Mouse (Mus musculus) hindbrain, postnatal 0 days (tissue): ENCODE data around the gene Med25. TPM values are rescaled to one million over a fixed set of nuclear protein-coding genes. Genes with fewer than 3 reads are reported as not detected.

Source experiments
- ATAC-seq: fragments of 200-750 bp; cut with Nextera tagmentation; 2 replicates; pipeline ENCODE4 v1.8.0; 2017; ENCODE audit warnings: mild to moderate bottlenecking, moderate TSS enrichment, moderate library complexity
- DNase-seq: peaks from one replicate; pipeline ENCODE4 v3.0.0-alpha.2; 2015; ENCODE audit warnings: low spot score
- H3K27ac ChIP-seq: fragments of 300-500 bp; sonication (generic); 2 replicates; pipeline ENCODE4 v1.5.1; 2014; ENCODE audit warnings: mild to moderate bottlenecking
- H3K27me3 ChIP-seq: fragments of 300-500 bp; sonication (generic); 2 replicates; pipeline ENCODE4 v1.6.1; 2014; ENCODE audit warnings: low read length, mixed read lengths; ENCODE audit not compliant: insufficient read depth
- H3K36me3 ChIP-seq: fragments of 300-500 bp; sonication (generic); 2 replicates; pipeline ENCODE4 v1.6.1; 2014; ENCODE audit warnings: low read length, mixed read lengths; ENCODE audit not compliant: insufficient read depth
- H3K4me1 ChIP-seq: fragments of 300-500 bp; sonication (generic); 2 replicates; pipeline ENCODE4 v1.6.1; 2014; ENCODE audit warnings: antibody characterized with exemption, low read length, mixed read lengths; ENCODE audit not compliant: insufficient read depth
- H3K4me2 ChIP-seq: fragments of 300-500 bp; sonication (generic); 2 replicates; pipeline ENCODE4 v1.6.1; 2014; ENCODE audit warnings: low read depth, mild to moderate bottlenecking, low read length, moderate library complexity, mixed read lengths
- H3K4me3 ChIP-seq: fragments of 300-500 bp; sonication (generic); 2 replicates; pipeline ENCODE4 v1.5.1; 2014; ENCODE audit warnings: low read length
- H3K9ac ChIP-seq: fragments of 300-500 bp; sonication (generic); replicated peaks from 2 replicates; pipeline ENCODE4 v1.6.1; 2014; ENCODE audit warnings: mild to moderate bottlenecking, low read length, moderate library complexity, mixed read lengths
- H3K9me3 ChIP-seq: fragments of 300-500 bp; sonication (generic); 2 replicates; pipeline ENCODE4 v1.6.1; 2016; ENCODE audit warnings: low read length, mixed read lengths
- CTCF ChIP-seq: IDR thresholded peaks from 2 replicates; pipeline ENCODE4 v1.5.1; 2016; ENCODE audit warnings: antibody characterized with exemption, control low read depth, low read depth
- WGBS: fragments of 180-500 bp; shearing (Covaris S2); extraction: QIAGEN DNeasy Blood & Tissue Kit; methylation state at CpG from one replicate; pipeline ENCODE4 v1.1.7; 2014; 5-methylcytosine and 5-hydroxymethylcytosine counted together
- polyA plus RNA-seq: library from polyadenylated mRNA; unstranded; fragments of >200 nt; fragmentation: Nextera tagmentation; extraction: Ambion mirVana; gene quantifications from 2 replicates; pipeline ENCODE4 v1.2.1, GENCODE M21; 2015
- total RNA-seq: library from RNA; depleted of rRNA; stranded (reverse); fragments of >200 nt; gene quantifications from 2 replicates; pipeline ENCODE4 v1.2.3, GENCODE M21; 2014

The Med25 gene
- total and polyA plus RNA-seq, 2 experiments from 2014 or later: 121 to 194 TPM

- H3K4me2 ChIP-seq: no peak overlapping the region
- no peaks in the 10 kb centered on the region for H3K9me3 ChIP-seq
- ATAC-seq (no peak), DNase-seq (no peak)
- no peak overlapping the region; the same call in 1 of the 2 replicates for H3K27ac ChIP-seq
- H3K36me3 ChIP-seq: peaks cover 20% of the 10 kb centered on the region; the same call in 1 of the 2 replicates
- H3K27me3 ChIP-seq: no peaks in the 10 kb centered on the region
- H3K4me1 ChIP-seq: no peaks in the 10 kb centered on the region
- WGBS: 73% methylated on average over 5 of the region's 5 CpGs
- H3K9ac ChIP-seq: no peak overlapping the region
- H3K4me3 ChIP-seq: no peak overlapping the region
- no peak for TF ChIP-seq CTCF
Measured at GRCm38 (mm10) chr7:44919127-44919526, 26.6 kb upstream of the Med25 start.

GRCm38 (mm10) chr7:44918219-44918618 lies 25.7 kb upstream of the Med25 start:
- Histone ChIP-seq H3K4me2 (no peak overlapping the region), H3K9ac (no peak overlapping the region), H3K4me1 (no peaks in the 10 kb centered on the region), H3K27me3 (no peaks in the 10 kb centered on the region), H3K36me3 (peaks cover 20% of the 10 kb centered on the region; the same call in 1 of the 2 replicates), H3K4me3 (no peak overlapping the region), H3K27ac (no peak overlapping the region), H3K9me3 (no peaks in the 10 kb centered on the region)
- no peak for TF ChIP-seq CTCF
- DNase-seq (no peak), ATAC-seq (no peak)
- 88% methylated on average over 3 of the region's 3 CpGs for WGBS

GRCm38 (mm10) chr7:44916881-44917280 lies 24.4 kb upstream of the Med25 start:
- H3K9me3 ChIP-seq: no peaks in the 10 kb centered on the region
- ATAC-seq: 0 out of 2 replicates have a peak, but pooled peaks have one; percentile 19
- no peaks in the 10 kb centered on the region for H3K27me3 ChIP-seq
- peaks cover 18% of the 10 kb centered on the region; the same call in 1 of the 2 replicates for H3K36me3 ChIP-seq
- H3K4me1 ChIP-seq: no peaks in the 10 kb centered on the region
- no peak overlapping the region for H3K4me3 ChIP-seq
- no peak overlapping the region for H3K9ac ChIP-seq
- no peak for TF ChIP-seq CTCF
- 90% methylated on average over 4 of the region's 4 CpGs for WGBS
- DNase-seq: no peak
- no peak overlapping the region for H3K27ac ChIP-seq
- no peak overlapping the region for H3K4me2 ChIP-seq

- Histone ChIP-seq H3K9me3 (no peaks in the 10 kb centered on the region), H3K9ac (no peak overlapping the region), H3K4me2 (no peak overlapping the region), H3K4me1 (no peaks in the 10 kb centered on the region), H3K27ac (no peak overlapping the region), H3K4me3 (no peak overlapping the region), H3K36me3 (peaks cover 18% of the 10 kb centered on the region; the same call in 1 of the 2 replicates), H3K27me3 (no peaks in the 10 kb centered on the region)
- no peak for TF ChIP-seq CTCF
- ATAC-seq (no peak), DNase-seq (no peak)
- 86% methylated on average over 6 of the region's 6 CpGs for WGBS
Measured at GRCm38 (mm10) chr7:44916191-44916590, 23.7 kb upstream of the Med25 start.

- no peak for ATAC-seq
- TF ChIP-seq CTCF: no peak
- Histone ChIP-seq H3K4me3 (no peak overlapping the region), H3K4me1 (no peaks in the 10 kb centered on the region), H3K9me3 (no peaks in the 10 kb centered on the region), H3K36me3 (peaks cover 26% of the 10 kb centered on the region; the same call in 1 of the 2 replicates), H3K27ac (no peak overlapping the region), H3K27me3 (no peaks in the 10 kb centered on the region), H3K4me2 (no peak overlapping the region), H3K9ac (no peak overlapping the region)
- DNase-seq: no peak
- 93% methylated on average over 9 of the region's 9 CpGs for WGBS
Measured at GRCm38 (mm10) chr7:44915314-44915713, 22.8 kb upstream of the Med25 start.

GRCm38 (mm10) chr7:44914396-44914795 lies 21.9 kb upstream of the Med25 start:
- DNase-seq (no peak), ATAC-seq (no peak)
- Histone ChIP-seq H3K9me3 (no peaks in the 10 kb centered on the region), H3K36me3 (peaks cover 34% of the 10 kb centered on the region; the same call in 1 of the 2 replicates), H3K27ac (no peak overlapping the region), H3K4me1 (no peaks in the 10 kb centered on the region), H3K27me3 (no peaks in the 10 kb centered on the region), H3K4me2 (no peak overlapping the region), H3K4me3 (no peak overlapping the region), H3K9ac (no peak overlapping the region)
- no peak for TF ChIP-seq CTCF
- 82% methylated on average over 2 of the region's 2 CpGs for WGBS

- no peak overlapping the region for H3K27ac ChIP-seq
- 90% methylated on average over 15 of the region's 15 CpGs for WGBS
- no peak overlapping the region for H3K4me2 ChIP-seq
- no peaks in the 10 kb centered on the region for H3K9me3 ChIP-seq
- no peak for ATAC-seq
- no peaks in the 10 kb centered on the region for H3K4me1 ChIP-seq
- no peak overlapping the region for H3K9ac ChIP-seq
- H3K4me3 ChIP-seq: no peak overlapping the region
- H3K27me3 ChIP-seq: no peaks in the 10 kb centered on the region
- no peak for TF ChIP-seq CTCF
- DNase-seq: no peak
- peaks cover 80% of the 10 kb centered on the region for H3K36me3 ChIP-seq
Measured at GRCm38 (mm10) chr7:44908706-44909476, 16.4 kb upstream of the Med25 start.
